Mouse (Mus musculus): Measurements from ENCODE around the gene Lpar3. TPM values are rescaled to one million over a fixed set of nuclear protein-coding genes. Genes with fewer than 3 reads are reported as not detected.

Lpar3 gene
- total and polyA plus RNA-seq, 2 experiments from 2014 or later = 0.43 to 0.92 TPM

DNA sequence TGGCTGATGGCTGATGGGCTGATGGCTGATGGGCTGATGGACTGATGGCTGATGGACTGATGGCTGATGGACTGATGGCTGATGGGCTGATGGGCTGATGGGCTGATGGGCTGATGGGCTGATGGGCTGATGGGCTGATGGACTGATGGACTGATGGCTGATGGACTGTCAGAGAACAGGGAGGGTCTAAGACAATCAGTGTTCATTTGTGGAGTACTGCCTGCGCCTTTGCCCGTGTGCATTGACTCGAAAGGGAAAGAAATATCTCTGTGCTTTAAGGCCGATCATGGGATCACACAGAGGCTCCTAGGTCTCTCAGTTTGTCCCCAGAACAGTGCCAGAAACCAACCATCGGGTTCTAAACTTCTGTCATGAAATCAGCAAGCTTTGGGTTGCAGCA, 34.4 kb downstream of the Lpar3 start:
- TF ChIP-seq CTCF (IDR thresholded peaks at IDR 0.05; ENCODE audit: low read depth) = no peak
- H3K4me1 ChIP-seq (ENCODE audit: insufficient read depth) = no peaks in the 10 kb centered on the region
- DNase-seq (no peak), ATAC-seq (no peak)
- 92% methylated on average over 5 of the region's 5 CpGs for WGBS
- no peak overlapping the region for H3K4me2 ChIP-seq (ENCODE audit: low read depth)
- no peaks in the 10 kb centered on the region for H3K36me3 ChIP-seq (ENCODE audit: insufficient read depth)
- no peak overlapping the region for H3K9ac ChIP-seq
- no peak overlapping the region for H3K27ac ChIP-seq (ENCODE audit: low read depth, low read length)
- H3K9me3 ChIP-seq (ENCODE audit: low read length) = no peaks in the 10 kb centered on the region
- H3K4me3 ChIP-seq (ENCODE audit: low read depth, low read length) = no peak overlapping the region
- H3K27me3 ChIP-seq (ENCODE audit: insufficient read depth, low read length) = no peaks in the 10 kb centered on the region

GRCm38 (mm10) chr3:146257483-146258122, 36.8 kb downstream of the Lpar3 start:
- H3K36me3 ChIP-seq (ENCODE audit: insufficient read depth) = no peaks in the 10 kb centered on the region
- ATAC-seq (no peak), DNase-seq (no peak)
- no peak overlapping the region for H3K9ac ChIP-seq
- 79% methylated on average over 10 of the region's 10 CpGs for WGBS
- H3K27me3 ChIP-seq (ENCODE audit: insufficient read depth, low read length) = no peaks in the 10 kb centered on the region
- TF ChIP-seq CTCF (IDR thresholded peaks at IDR 0.05; ENCODE audit: low read depth) = no peak
- H3K4me3 ChIP-seq (ENCODE audit: low read depth, low read length) = no peak overlapping the region
- no peak overlapping the region for H3K27ac ChIP-seq (ENCODE audit: low read depth, low read length)
- no peaks in the 10 kb centered on the region for H3K9me3 ChIP-seq (ENCODE audit: low read length)
- no peak overlapping the region for H3K4me2 ChIP-seq (ENCODE audit: low read depth)
- H3K4me1 ChIP-seq (ENCODE audit: insufficient read depth) = no peaks in the 10 kb centered on the region

DNA sequence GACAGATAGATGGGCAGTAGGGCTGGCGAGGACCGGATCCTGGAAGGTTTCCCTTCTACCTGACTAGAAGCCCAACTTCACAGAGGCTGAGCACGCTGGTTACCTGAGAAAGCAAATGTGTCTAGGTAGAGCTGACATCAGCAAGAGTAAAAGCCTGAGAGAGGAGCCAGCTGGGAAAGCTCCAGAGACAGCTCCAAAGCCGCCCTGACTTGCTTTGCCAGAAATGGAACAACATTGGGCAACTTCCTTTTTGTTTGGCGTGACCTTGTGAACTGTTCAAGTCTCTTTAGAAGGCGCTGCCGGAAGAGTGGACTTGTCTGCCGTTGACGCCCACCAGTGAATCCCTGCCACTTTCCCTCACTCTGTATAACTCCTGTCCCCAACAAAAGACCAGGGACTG, 39.4 kb downstream of the Lpar3 start:
- WGBS = 84% methylated on average over 9 of the region's 9 CpGs
- no peak overlapping the region for H3K4me3 ChIP-seq (ENCODE audit: low read depth, low read length)
- H3K27me3 ChIP-seq (ENCODE audit: insufficient read depth, low read length) = no peaks in the 10 kb centered on the region
- H3K9me3 ChIP-seq (ENCODE audit: low read length) = no peaks in the 10 kb centered on the region
- H3K36me3 ChIP-seq (ENCODE audit: insufficient read depth) = no peaks in the 10 kb centered on the region
- ATAC-seq = no peak
- H3K4me1 ChIP-seq (ENCODE audit: insufficient read depth) = no peaks in the 10 kb centered on the region
- no peak for DNase-seq
- no peak overlapping the region for H3K4me2 ChIP-seq (ENCODE audit: low read depth)
- no peak for TF ChIP-seq CTCF (IDR thresholded peaks at IDR 0.05; ENCODE audit: low read depth)
- H3K9ac ChIP-seq = no peak overlapping the region
- no peak overlapping the region for H3K27ac ChIP-seq (ENCODE audit: low read depth, low read length)

DNA sequence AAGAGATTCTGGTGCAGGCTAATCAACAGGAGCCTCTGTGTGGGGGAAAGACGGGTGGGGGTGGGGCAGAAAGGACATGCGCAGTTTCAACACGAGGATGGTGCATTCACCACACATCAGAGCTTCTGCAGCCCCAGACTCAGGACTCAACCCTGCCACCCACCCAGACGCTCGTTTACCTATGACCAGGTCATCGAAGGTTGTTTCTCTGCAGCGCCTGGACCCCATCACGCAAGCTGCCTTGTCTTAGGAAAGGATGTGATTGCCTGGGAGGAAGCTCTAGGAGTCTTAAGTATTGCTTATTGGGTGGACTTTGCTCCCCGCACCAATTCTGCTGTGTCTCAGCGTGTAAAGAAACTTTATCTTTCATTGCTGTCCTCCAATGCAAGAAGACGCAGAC, 40.1 kb downstream of the Lpar3 start:
- Histone ChIP-seq H3K4me3 (ENCODE audit: low read depth, low read length) (no peak overlapping the region), H3K9me3 (ENCODE audit: low read length) (no peaks in the 10 kb centered on the region), H3K27me3 (ENCODE audit: insufficient read depth, low read length) (no peaks in the 10 kb centered on the region), H3K27ac (ENCODE audit: low read depth, low read length) (no peak overlapping the region), H3K4me2 (ENCODE audit: low read depth) (no peak overlapping the region), H3K9ac (no peak overlapping the region), H3K4me1 (ENCODE audit: insufficient read depth) (no peaks in the 10 kb centered on the region), H3K36me3 (ENCODE audit: insufficient read depth) (no peaks in the 10 kb centered on the region)
- TF ChIP-seq CTCF (IDR thresholded peaks at IDR 0.05; ENCODE audit: low read depth) = no peak
- no peak for DNase-seq
- 86% methylated on average over 11 of the region's 11 CpGs for WGBS
- ATAC-seq = no peak

DNA sequence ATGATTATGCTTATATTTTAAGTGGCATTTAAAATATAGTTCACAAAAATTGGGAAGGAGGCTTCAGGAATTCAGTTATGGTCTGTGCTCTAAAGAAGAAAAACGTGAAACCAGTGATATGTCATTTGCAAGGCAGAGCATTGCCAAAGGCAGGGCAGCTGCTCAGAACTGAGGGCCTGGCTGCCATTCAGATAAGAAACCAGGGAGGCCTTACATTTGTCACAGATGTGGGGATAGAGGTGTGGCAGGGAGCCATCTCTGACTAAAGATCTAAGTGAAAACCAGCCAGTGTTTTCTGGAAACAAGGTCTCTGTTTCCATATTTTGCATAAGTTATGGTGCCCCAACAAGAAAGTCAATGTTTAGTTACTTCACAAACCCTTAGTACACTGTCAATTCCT, 41.8 kb downstream of the Lpar3 start:
- ATAC-seq = no peak
- WGBS = 37% methylated on average over 1 of the region's 1 CpGs

DNA sequence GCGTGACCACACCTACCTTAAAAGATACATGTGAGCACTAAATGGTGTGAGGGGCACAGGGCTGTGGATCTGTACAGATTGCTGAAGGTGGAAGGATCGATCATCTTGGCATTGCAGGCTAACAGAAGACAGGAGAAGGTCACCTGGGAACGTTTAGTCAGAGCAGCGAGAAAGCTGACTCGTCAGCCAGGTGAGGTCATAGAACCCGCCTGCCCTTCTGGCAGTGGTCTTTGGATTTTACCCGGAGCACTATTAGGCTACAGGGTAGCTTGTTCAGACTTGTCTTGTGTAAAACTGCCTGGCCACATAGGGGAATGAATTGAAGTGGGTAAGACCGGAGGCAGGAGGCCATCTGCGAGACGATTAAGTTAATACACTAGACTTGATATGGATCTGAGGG, 43.4 kb downstream of the Lpar3 start:
- H3K27ac ChIP-seq (ENCODE audit: low read depth, low read length) = no peak overlapping the region
- H3K9ac ChIP-seq = no peak overlapping the region
- H3K4me3 ChIP-seq (ENCODE audit: low read depth, low read length) = no peak overlapping the region
- no peak for TF ChIP-seq CTCF (IDR thresholded peaks at IDR 0.05; ENCODE audit: low read depth)
- no peak for DNase-seq
- no peaks in the 10 kb centered on the region for H3K27me3 ChIP-seq (ENCODE audit: insufficient read depth, low read length)
- 94% methylated on average over 10 of the region's 10 CpGs for WGBS
- H3K9me3 ChIP-seq (ENCODE audit: low read length) = no peaks in the 10 kb centered on the region
- H3K4me2 ChIP-seq (ENCODE audit: low read depth) = no peak overlapping the region
- H3K4me1 ChIP-seq (ENCODE audit: insufficient read depth) = 0 out of 2 replicates have a peak, but pooled peaks cover 4% of the 10 kb centered on the region
- H3K36me3 ChIP-seq (ENCODE audit: insufficient read depth) = no peaks in the 10 kb centered on the region
- ATAC-seq = no peak

More for the DNA sequence above, 41.8 kb downstream of the Lpar3 start:
- H3K9ac ChIP-seq = no peak overlapping the region
- H3K4me2 ChIP-seq (ENCODE audit: low read depth) = no peak overlapping the region
- H3K4me3 ChIP-seq (ENCODE audit: low read depth, low read length) = no peak overlapping the region
- peak; percentile 7 for DNase-seq
- H3K36me3 ChIP-seq (ENCODE audit: insufficient read depth) = no peaks in the 10 kb centered on the region
- no peaks in the 10 kb centered on the region for H3K27me3 ChIP-seq (ENCODE audit: insufficient read depth, low read length)
- H3K9me3 ChIP-seq (ENCODE audit: low read length) = no peaks in the 10 kb centered on the region
- H3K4me1 ChIP-seq (ENCODE audit: insufficient read depth) = 0 out of 2 replicates have a peak, but pooled peaks cover under 1% of the 10 kb centered on the region
- TF ChIP-seq CTCF (IDR thresholded peaks at IDR 0.05; ENCODE audit: low read depth) = no peak
- H3K27ac ChIP-seq (ENCODE audit: low read depth, low read length) = no peak overlapping the region

- no peak for DNase-seq
- no peak for TF ChIP-seq CTCF (IDR thresholded peaks at IDR 0.05; ENCODE audit: low read depth)
- ATAC-seq = no peak
- Histone ChIP-seq H3K9ac (no peak overlapping the region), H3K9me3 (ENCODE audit: low read length) (no peaks in the 10 kb centered on the region), H3K36me3 (ENCODE audit: insufficient read depth) (no peaks in the 10 kb centered on the region), H3K27me3 (ENCODE audit: insufficient read depth, low read length) (no peaks in the 10 kb centered on the region), H3K27ac (ENCODE audit: low read depth, low read length) (no peak overlapping the region), H3K4me3 (ENCODE audit: low read depth, low read length) (no peak overlapping the region), H3K4me2 (ENCODE audit: low read depth) (no peak overlapping the region), H3K4me1 (ENCODE audit: insufficient read depth) (0 out of 2 replicates have a peak, but pooled peaks cover 4% of the 10 kb centered on the region)
- WGBS = 72% methylated on average over 12 of the region's 12 CpGs
Measured at GRCm38 (mm10) chr3:146265545-146266130, 44.9 kb downstream of the Lpar3 start.

Measured in forebrain, postnatal 0 days (tissue).